Mouse (Mus musculus): ENCODE measurements around the gene Chrna1.

DNA sequence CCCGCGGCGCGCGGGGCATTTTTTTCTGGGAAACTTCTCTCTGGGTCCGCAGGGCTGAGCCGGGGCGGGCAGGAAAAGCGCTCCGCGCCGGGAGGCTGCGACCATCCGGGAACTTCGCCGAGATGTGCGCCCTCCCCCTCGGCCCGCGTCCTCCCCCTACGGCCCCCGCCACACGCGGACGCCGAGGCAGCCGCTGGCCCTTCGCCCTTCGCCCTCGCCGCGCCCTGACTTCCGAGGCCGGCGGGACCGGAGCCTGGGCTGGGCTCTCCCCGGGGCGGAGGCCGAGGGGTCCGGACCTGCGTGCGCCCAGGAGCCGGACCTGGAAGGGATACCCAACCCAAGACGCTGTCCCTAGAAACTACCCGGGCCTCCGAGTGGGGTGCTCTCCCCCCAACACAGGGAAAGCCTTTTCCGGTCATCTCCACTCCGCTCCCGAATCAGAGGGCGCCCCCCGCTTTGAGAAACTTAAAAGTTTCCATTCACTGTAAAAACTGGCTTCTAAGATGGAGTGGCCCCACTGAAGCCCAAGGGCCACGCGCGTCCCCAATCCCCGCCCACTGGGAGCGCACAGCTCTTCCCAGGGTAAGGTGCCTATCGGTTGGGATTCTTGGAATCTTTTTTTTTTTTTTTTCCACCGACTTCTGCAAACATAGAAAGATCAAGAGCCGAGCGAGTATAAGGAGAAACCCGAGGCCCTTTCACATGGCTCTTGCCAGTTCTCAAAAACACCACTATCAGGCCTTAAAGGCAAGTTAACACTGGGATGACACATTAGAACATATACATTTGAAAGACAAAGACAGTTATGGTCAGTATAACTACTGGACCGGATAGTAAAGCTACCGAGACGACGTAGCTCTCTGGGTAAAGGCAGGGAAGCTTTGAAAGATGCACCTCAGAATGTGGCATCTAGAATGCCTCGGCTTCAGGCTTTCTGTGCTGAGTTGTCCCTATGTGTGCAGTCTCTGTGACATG is 50.5 kb downstream of the Chrna1 start, which contains the start of gene Wipf1:
- TF ChIP-seq CTCF (IDR thresholded peaks at IDR 0.05; ENCODE audit: low read depth) (no peak), EP300 (IDR thresholded peaks at IDR 0.05; ENCODE audit: low read depth) (no peak)
